Mouse (Mus musculus) thymus, adult 2 months (tissue): ENCODE measurements around the gene Nags. TPM values are rescaled to one million over a fixed set of nuclear protein-coding genes. Genes with fewer than 3 reads are reported as not detected.

Experiments used
- DNase-seq: peaks from one replicate; pipeline ENCODE4 v3.0.0; 2021
- H3K27ac ChIP-seq: fragments of 200-500 bp; 2 replicates; pipeline ENCODE4 v1.5.1; 2012; ENCODE audit warnings: low read length, control low read depth; ENCODE audit not compliant: control insufficient read depth, insufficient read depth
- H3K27me3 ChIP-seq: fragments of 200-500 bp; 2 replicates; pipeline ENCODE4 v1.6.1; 2012; ENCODE audit warnings: mild to moderate bottlenecking, low read length, moderate library complexity, mixed read lengths; ENCODE audit not compliant: control insufficient read depth, insufficient read depth
- H3K36me3 ChIP-seq: fragments of 200-500 bp; 2 replicates; pipeline ENCODE4 v1.6.1; 2012; ENCODE audit warnings: mild to moderate bottlenecking, low read length, moderate library complexity; ENCODE audit not compliant: control insufficient read depth, insufficient read depth
- H3K4me1 ChIP-seq: fragments of 200-500 bp; replicated peaks from 2 replicates; pipeline ENCODE4 v1.6.1; 2012; ENCODE audit warnings: low read length; ENCODE audit not compliant: control insufficient read depth, insufficient read depth
- H3K4me3 ChIP-seq: fragments of 200-500 bp; 2 replicates; pipeline ENCODE4 v1.5.1; 2012; ENCODE audit warnings: mild to moderate bottlenecking, low read length, control low read depth, moderate library complexity; ENCODE audit not compliant: control insufficient read depth, insufficient read depth
- CTCF ChIP-seq: fragments of 200-500 bp; IDR thresholded peaks from 2 replicates; pipeline ENCODE4 v1.5.1; 2012; ENCODE audit warnings: mild to moderate bottlenecking, control low read depth, low read length, moderate library complexity, borderline replicate concordance; ENCODE audit not compliant: control insufficient read depth, poor library complexity, insufficient read depth; ENCODE audit errors: extremely low read depth
- POLR2A ChIP-seq: fragments of 200-500 bp; IDR thresholded peaks from 2 replicates; pipeline ENCODE4 v1.6.1; 2012; ENCODE audit warnings: mild to moderate bottlenecking, low read length, control low read depth, moderate library complexity; ENCODE audit not compliant: control insufficient read depth, poor library complexity, insufficient read depth; ENCODE audit errors: extremely low read depth
- WGBS: fragments of 180-500 bp; shearing (Covaris S2); methylation state at CpG from one replicate; pipeline ENCODE4 v1.1.7; 2018; 5-methylcytosine and 5-hydroxymethylcytosine counted together
- polyA plus RNA-seq: library from polyadenylated mRNA; depleted of rRNA; stranded (reverse); fragments of >200 nt; gene quantifications from 2 replicates; pipeline ENCODE4 v1.2.3, GENCODE M21; 2012

The Nags gene
- polyA plus RNA-seq, 1 experiment: 0.09 TPM

DNA sequence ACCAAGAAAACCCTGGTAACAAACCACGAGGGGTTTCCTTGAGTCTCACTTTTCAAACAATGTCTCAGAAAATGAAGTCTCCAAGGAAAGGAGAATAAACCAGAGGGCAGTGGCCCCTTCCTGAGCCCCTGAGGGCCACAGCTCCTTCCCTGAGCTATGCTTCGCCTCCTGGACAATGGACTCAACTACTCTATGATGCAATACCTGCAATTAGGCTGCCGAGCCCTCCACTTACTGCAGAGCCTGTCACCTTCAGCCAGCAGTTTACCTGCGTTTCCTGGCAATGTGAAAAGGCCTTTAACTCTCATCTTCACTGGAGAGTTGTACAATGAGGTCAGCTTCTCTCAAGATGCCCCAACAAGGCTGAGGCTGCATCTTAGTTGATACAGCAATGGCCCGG is 23.4 kb downstream of the Nags start:
- Histone ChIP-seq H3K36me3 (peaks cover 37% of the 10 kb centered on the region), H3K27me3 (no peaks in the 10 kb centered on the region), H3K4me1 (no peaks in the 10 kb centered on the region), H3K27ac (no peak overlapping the region), H3K4me3 (no peak overlapping the region)
- no peak for DNase-seq
- WGBS: 90% methylated on average over 5 of the region's 5 CpGs
- TF ChIP-seq CTCF (no peak), POLR2A (no peak)

DNA sequence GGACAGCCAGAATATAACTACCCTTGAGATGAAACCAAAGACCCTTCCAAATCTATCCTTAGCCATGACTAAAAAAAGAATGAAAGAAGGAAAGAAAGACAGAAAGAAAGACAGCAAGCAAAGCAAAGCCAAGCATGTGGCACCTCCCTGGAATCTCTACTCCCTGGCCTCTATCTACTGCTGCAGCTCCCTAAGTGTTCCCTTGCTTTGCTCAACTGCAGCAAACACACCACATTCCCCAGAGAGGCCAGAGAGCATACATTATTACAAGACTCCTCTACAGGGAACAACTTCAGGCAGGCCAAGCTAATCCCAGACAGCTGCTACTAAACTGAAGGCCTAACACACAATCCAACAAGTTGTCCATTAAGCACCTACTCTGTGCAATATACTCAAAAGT is 34.5 kb downstream of the Nags start:
- H3K27me3 ChIP-seq: no peaks in the 10 kb centered on the region
- H3K36me3 ChIP-seq: peaks cover 21% of the 10 kb centered on the region
- peaks cover 5% of the 10 kb centered on the region for H3K4me1 ChIP-seq
- TF ChIP-seq POLR2A (no peak), CTCF (no peak)
- no peak for DNase-seq
- no peak overlapping the region for H3K4me3 ChIP-seq
- H3K27ac ChIP-seq: no peak overlapping the region

DNA sequence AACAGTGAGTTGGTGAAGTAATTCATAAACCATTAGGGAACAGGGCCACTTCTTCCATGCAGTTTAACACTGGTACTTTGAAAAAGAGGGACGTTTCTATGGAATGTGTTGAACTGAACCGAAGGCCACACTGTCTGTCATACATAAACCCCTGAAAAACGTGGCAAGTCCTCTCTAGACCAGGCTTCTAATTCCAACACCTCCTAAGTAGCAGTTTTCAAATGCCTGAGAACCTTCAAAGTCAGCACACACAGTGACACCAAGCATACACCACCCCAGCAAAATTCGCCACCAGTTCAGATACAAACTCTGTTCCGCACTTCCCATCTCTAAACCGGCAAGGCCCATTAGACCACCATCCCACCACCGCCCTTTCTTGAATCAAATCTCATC is 38.9 kb downstream of the Nags start:
- peak overlapping the region; percentile 88 for H3K4me3 ChIP-seq
- no peak for DNase-seq
- peaks cover 9% of the 10 kb centered on the region; the same call in 1 of the 2 replicates for H3K36me3 ChIP-seq
- H3K27me3 ChIP-seq: no peaks in the 10 kb centered on the region
- H3K27ac ChIP-seq: no peak overlapping the region
- peaks cover 8% of the 10 kb centered on the region for H3K4me1 ChIP-seq
- WGBS: 3% methylated on average over 7 of the region's 7 CpGs
- no peak for TF ChIP-seq POLR2A
- no peak for TF ChIP-seq CTCF

DNA sequence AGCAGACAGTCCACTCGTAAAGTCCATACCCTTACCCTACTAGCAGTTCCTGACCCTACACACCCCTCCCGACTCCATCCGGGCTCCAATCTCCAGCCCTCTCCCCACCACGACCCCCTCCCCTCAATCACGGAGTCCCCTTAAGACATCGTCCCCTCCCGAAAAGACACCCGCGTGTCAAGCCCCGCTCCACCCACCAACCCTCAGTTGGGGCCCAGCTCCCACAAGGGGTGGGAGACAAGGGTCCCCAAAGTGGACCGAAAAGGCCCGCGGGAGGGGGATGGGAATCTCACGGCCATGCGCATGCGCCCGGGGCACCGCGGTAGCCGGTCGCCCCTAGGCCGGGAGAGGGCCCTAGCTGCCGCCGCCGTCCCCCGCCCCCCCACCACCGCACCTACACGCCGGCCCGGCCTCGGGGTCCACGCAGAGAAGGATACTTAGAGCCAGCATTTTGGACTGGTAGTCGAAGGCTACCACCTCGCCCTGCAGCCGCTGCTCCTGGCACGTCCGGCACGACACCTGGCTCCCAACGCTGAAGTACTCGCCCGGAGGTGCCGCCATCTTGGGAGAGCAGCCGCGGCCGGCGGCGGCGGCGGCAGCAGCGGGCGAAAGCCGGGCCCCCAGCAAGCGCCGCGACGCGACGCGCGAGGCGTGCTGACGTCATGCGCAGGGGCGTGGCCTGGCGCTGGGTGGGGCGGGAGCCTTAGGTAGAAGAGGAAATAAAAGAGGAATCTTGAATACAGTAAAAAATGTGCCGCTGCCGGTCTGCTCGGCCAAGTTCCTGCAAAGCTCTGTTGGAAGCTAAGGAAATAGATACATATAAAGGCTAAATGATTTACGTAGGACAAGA is 39.6 kb downstream of the Nags start, which contains the start of gene Lsm12:
Gene Lsm12 (minus strand): TSS at position 651 of the 850 bp plus-strand sequence.
- under 1% methylated on average over 70 of the region's 70 CpGs for WGBS
- Histone ChIP-seq H3K4me1 (peaks cover 11% of the 10 kb centered on the region), H3K4me3 (peak within 1 kb of the TSS; percentile 88), H3K36me3 (peaks cover 6% of the 10 kb centered on the region; the same call in 1 of the 2 replicates), H3K27me3 (no peaks in the 10 kb centered on the region), H3K27ac (peak within 1 kb of the TSS; percentile 54; the same call in 1 of the 2 replicates)
- DNase-seq: peak; percentile 99
- TF ChIP-seq CTCF: peak; percentile 68; the same call in 1 of the 2 replicates
- peak; percentile 91 for TF ChIP-seq POLR2A

DNA sequence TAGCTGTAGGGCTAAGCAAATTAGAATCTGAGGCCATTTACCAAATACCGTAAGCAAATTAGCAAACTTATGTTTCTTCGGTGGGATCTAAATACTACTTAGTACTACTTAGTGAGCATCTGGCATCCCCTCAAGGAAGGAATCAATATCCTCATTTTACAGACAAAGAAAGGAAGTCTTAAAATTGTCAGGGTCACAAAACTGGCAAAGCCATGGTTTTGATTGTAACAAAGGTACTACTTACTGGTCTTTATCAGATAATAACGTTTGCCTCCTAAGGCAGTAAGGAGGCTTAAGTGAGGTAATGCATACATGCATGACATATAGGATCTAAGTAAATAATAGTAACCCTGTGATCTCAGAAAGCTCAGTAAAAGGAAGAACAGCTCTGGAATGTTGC is 40.4 kb downstream of the Nags start:
- Histone ChIP-seq H3K4me1 (peaks cover 12% of the 10 kb centered on the region), H3K36me3 (peaks cover 6% of the 10 kb centered on the region; the same call in 1 of the 2 replicates), H3K27ac (no peak overlapping the region), H3K4me3 (no peak overlapping the region), H3K27me3 (no peaks in the 10 kb centered on the region)
- no peak for TF ChIP-seq POLR2A
- no peak for TF ChIP-seq CTCF
- no peak for DNase-seq
- 50% methylated on average over 3 of the region's 3 CpGs for WGBS

DNA sequence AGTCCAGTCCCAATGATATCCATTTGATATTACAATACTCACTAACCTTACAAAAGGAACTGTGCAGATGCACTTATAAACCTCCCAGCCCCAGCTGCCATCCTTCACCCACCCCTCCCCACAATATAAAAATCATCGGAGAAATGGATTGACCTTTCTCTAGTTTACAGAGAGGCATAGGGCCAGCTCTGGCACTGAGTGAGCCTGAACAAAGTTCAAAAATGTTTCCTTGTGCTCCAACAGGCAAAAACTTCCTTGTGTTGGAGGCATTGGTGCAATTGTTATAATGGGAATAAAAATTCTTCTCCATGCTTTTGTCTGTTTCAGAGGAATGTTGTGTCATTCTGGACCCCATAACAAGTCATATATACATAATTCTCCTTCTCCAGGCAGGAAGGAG is 40.9 kb downstream of the Nags start:
- peaks cover 12% of the 10 kb centered on the region for H3K4me1 ChIP-seq
- 93% methylated on average over 1 of the region's 1 CpGs for WGBS
- peaks cover 6% of the 10 kb centered on the region; the same call in 1 of the 2 replicates for H3K36me3 ChIP-seq
- no peaks in the 10 kb centered on the region for H3K27me3 ChIP-seq
- no peak overlapping the region for H3K4me3 ChIP-seq
- TF ChIP-seq POLR2A (no peak), CTCF (no peak)
- no peak for DNase-seq
- no peak overlapping the region for H3K27ac ChIP-seq

DNA sequence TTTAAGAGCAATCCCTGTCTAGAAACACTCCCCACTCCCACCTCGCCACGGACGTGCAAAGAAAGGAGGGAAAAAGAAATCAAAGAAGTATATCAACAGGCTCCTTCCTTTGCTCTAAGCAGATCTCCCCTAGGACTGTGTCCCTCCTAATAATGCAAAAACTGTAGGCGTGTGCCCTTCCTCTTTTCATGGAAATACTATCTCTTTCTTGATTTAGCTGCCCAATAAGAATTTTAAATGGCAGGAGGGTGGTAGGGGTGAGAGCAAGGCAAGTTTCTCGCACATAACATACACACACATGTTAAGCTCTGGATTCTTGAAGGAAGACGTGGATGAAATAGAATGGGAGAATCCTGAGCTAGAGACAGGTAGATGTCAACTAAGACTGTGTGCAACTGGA is 43.7 kb downstream of the Nags start:
- DNase-seq: no peak
- 66% methylated on average over 6 of the region's 6 CpGs for WGBS
- Histone ChIP-seq H3K27me3 (no peaks in the 10 kb centered on the region), H3K4me3 (peak overlapping the region; percentile 55), H3K36me3 (no peaks in the 10 kb centered on the region), H3K27ac (no peak overlapping the region), H3K4me1 (peaks cover 12% of the 10 kb centered on the region)
- no peak for TF ChIP-seq CTCF
- no peak for TF ChIP-seq POLR2A
